Mouse (Mus musculus) cortical plate, adult 2 months (tissue): ENCODE data around the gene Col5a1. TPM values are rescaled to one million over a fixed set of nuclear protein-coding genes. Genes with fewer than 3 reads are reported as not detected.

Experiments
- H3K27ac ChIP-seq: fragments of 200-500 bp; 2 replicates; pipeline ENCODE4 v1.5.1; 2012; ENCODE audit warnings: low read length, control low read depth, inconsistent platforms; ENCODE audit not compliant: insufficient read depth
- H3K4me1 ChIP-seq: fragments of 200-500 bp; 2 replicates; pipeline ENCODE4 v1.6.1; 2011; ENCODE audit warnings: low read length; ENCODE audit not compliant: control insufficient read depth, insufficient read depth
- H3K4me3 ChIP-seq: fragments of 200-500 bp; 2 replicates; pipeline ENCODE4 v1.5.1; 2011; ENCODE audit warnings: mild to moderate bottlenecking, low read length, control low read depth; ENCODE audit not compliant: insufficient read depth
- CTCF ChIP-seq: fragments of 200-500 bp; IDR thresholded peaks from 2 replicates; pipeline ENCODE4 v1.5.1; 2011; ENCODE audit warnings: mild to moderate bottlenecking, control low read depth, low read length; ENCODE audit not compliant: insufficient read depth; ENCODE audit errors: extremely low read depth
- POLR2A ChIP-seq: fragments of 200-500 bp; IDR thresholded peaks from 2 replicates; pipeline ENCODE4 v1.6.1; 2011; ENCODE audit warnings: mild to moderate bottlenecking, low read length, control low read depth; ENCODE audit not compliant: insufficient read depth; ENCODE audit errors: extremely low read depth
- polyA plus RNA-seq: library from polyadenylated mRNA; depleted of rRNA; stranded (reverse); fragments of >200 nt; gene quantifications from 2 replicates; pipeline ENCODE4 v1.2.3, GENCODE M21; 2012

The Col5a1 gene
- polyA plus RNA-seq, 1 experiment = 32.6 TPM

GRCm38 (mm10) chr2:27878066-27878465 is 8.2 kb upstream of the Col5a1 start:
- TF ChIP-seq POLR2A = no peak
- TF ChIP-seq CTCF = no peak
- H3K27ac ChIP-seq = no peak overlapping the region
- H3K4me3 ChIP-seq = no peak overlapping the region
- no peaks in the 10 kb centered on the region for H3K4me1 ChIP-seq

- Histone ChIP-seq H3K4me3 (no peak overlapping the region), H3K4me1 (no peaks in the 10 kb centered on the region)
- TF ChIP-seq POLR2A = no peak
- no peak for TF ChIP-seq CTCF
Observed at GRCm38 (mm10) chr2:27883276-27883675, 2.9 kb upstream of the Col5a1 start.

GRCm38 (mm10) chr2:27885456-27886147 is 623 bp upstream of the Col5a1 start:
- Histone ChIP-seq H3K4me1 (no peaks in the 10 kb centered on the region), H3K27ac (no peak overlapping the region), H3K4me3 (peak overlapping the region; percentile 25; the same call in 1 of the 2 replicates)
- TF ChIP-seq POLR2A = no peak
- TF ChIP-seq CTCF = no peak

More at GRCm38 (mm10) chr2:27883276-27883675, 2.9 kb upstream of the Col5a1 start:
- no peak overlapping the region for H3K27ac ChIP-seq

- peak overlapping the region; percentile 25 for H3K4me3 ChIP-seq
- TF ChIP-seq CTCF (peak; percentile 35), POLR2A (no peak)
- H3K27ac ChIP-seq = no peak overlapping the region
Observed at GRCm38 (mm10) chr2:27886608-27887460, 609 bp downstream of the Col5a1 start.

GRCm38 (mm10) chr2:27887461-27888264 is 1.4 kb downstream of the Col5a1 start:
- H3K27ac ChIP-seq = no peak overlapping the region
- H3K4me3 ChIP-seq = peak overlapping the region; percentile 25; the same call in 1 of the 2 replicates
- TF ChIP-seq POLR2A (no peak), CTCF (no peak)
- H3K4me1 ChIP-seq = no peaks in the 10 kb centered on the region

More at GRCm38 (mm10) chr2:27886608-27887460, 609 bp downstream of the Col5a1 start:
- no peaks in the 10 kb centered on the region for H3K4me1 ChIP-seq

GRCm38 (mm10) chr2:27888603-27889545 is 2.6 kb downstream of the Col5a1 start:
- Histone ChIP-seq H3K4me3 (no peak overlapping the region), H3K27ac (no peak overlapping the region), H3K4me1 (no peaks in the 10 kb centered on the region)
- TF ChIP-seq CTCF (no peak), POLR2A (no peak)

- Histone ChIP-seq H3K4me1 (no peaks in the 10 kb centered on the region), H3K27ac (no peak overlapping the region), H3K4me3 (no peak overlapping the region)
- TF ChIP-seq CTCF = no peak
- no peak for TF ChIP-seq POLR2A
Observed at GRCm38 (mm10) chr2:27891922-27892541, 5.8 kb downstream of the Col5a1 start.

GRCm38 (mm10) chr2:27893015-27893414 is 6.8 kb downstream of the Col5a1 start:
- no peaks in the 10 kb centered on the region for H3K4me1 ChIP-seq
- TF ChIP-seq POLR2A = no peak

More at GRCm38 (mm10) chr2:27893015-27893414, 6.8 kb downstream of the Col5a1 start:
- no peak overlapping the region for H3K4me3 ChIP-seq
- H3K27ac ChIP-seq = no peak overlapping the region
